Mouse (Mus musculus) ES-E14 (cell line): ENCODE data around the gene Actl6b. TPM values are rescaled to one million over a fixed set of nuclear protein-coding genes. Genes with fewer than 3 reads are reported as not detected.
A peak's percentile ranks its signal among the peaks of the same experiment; 100 is the strongest.

Experiments used
- DNase-seq: peaks from one replicate; pipeline ENCODE4 v3.0.0-alpha.2; 2013; ENCODE audit warnings: low read depth, low spot score
- H3K27ac ChIP-seq: 2 replicates; pipeline ENCODE4 v1.5.1; 2012; ENCODE audit warnings: low read depth, mild to moderate bottlenecking, low read length, moderate library complexity, mixed read lengths; ENCODE audit not compliant: poor library complexity, insufficient read depth, severe bottlenecking
- H3K36me3 ChIP-seq: 2 replicates; pipeline ENCODE4 v1.6.1; 2012; ENCODE audit warnings: mild to moderate bottlenecking, low read length, moderate library complexity, mixed read lengths; ENCODE audit not compliant: control insufficient read depth, poor library complexity, insufficient read depth, severe bottlenecking
- H3K4me1 ChIP-seq, 2 experiments: fragments of 150-350 bp in 1 of 2; sonication (generic) in 1 of 2; 2 replicates each; pipeline ENCODE4 v1.6.1; 2012; ENCODE audit warnings: low read length in 2 of 2, mild to moderate bottlenecking in 1 of 2, mixed read lengths in 1 of 2; ENCODE audit not compliant: control insufficient read depth in 2 of 2, insufficient read depth in 2 of 2, poor library complexity in 1 of 2
- H3K4me3 ChIP-seq, 2 experiments: fragments of 150-350 bp in 1 of 2; sonication (generic) in 1 of 2; 2 replicates each; pipeline ENCODE4 v1.5.1; 2012; ENCODE audit warnings: low read length in 2 of 2, low read depth in 1 of 2, mild to moderate bottlenecking in 1 of 2, mixed read lengths in 1 of 2; ENCODE audit not compliant: insufficient read depth in 1 of 2, poor library complexity in 1 of 2, severe bottlenecking in 1 of 2
- H3K9ac ChIP-seq: 2 replicates; pipeline ENCODE4 v1.6.1; 2012; ENCODE audit warnings: low read depth, mild to moderate bottlenecking, low read length, mixed read lengths; ENCODE audit not compliant: poor library complexity, insufficient read depth, severe bottlenecking
- H3K9me3 ChIP-seq: fragments of 150-350 bp; sonication (generic); 2 replicates; pipeline ENCODE4 v1.6.1; 2012; ENCODE audit warnings: low read depth, mild to moderate bottlenecking, low read length; ENCODE audit not compliant: control insufficient read depth, insufficient read depth
- CHD2 ChIP-seq: IDR thresholded peaks from 2 replicates; pipeline ENCODE4 v1.6.1; 2014; ENCODE audit warnings: mild to moderate bottlenecking, low read depth, low read length, inconsistent platforms
- HCFC1 ChIP-seq: IDR thresholded peaks from 2 replicates; pipeline ENCODE4 v1.6.1; 2012; ENCODE audit warnings: low read length, inconsistent platforms, borderline replicate concordance; ENCODE audit not compliant: insufficient read depth
- MAFK ChIP-seq: IDR thresholded peaks from 2 replicates; pipeline ENCODE4 v1.6.1; 2014; ENCODE audit warnings: mild to moderate bottlenecking, low read depth, low read length, inconsistent platforms; ENCODE audit not compliant: insufficient read depth
- ZC3H11A ChIP-seq: IDR thresholded peaks from 2 replicates; pipeline ENCODE4 v1.6.1; 2012; ENCODE audit warnings: low read depth, mild to moderate bottlenecking, inconsistent platforms, low read length, borderline replicate concordance
- ZNF384 ChIP-seq: IDR thresholded peaks from 2 replicates; pipeline ENCODE4 v1.6.1; 2012; ENCODE audit warnings: low read depth, low read length, inconsistent platforms
- in situ Hi-C, 2 experiments: fragments of 600-800 bp; cut with MboI; formaldehyde crosslinking; loops; one replicate each; pipeline ENCODE4 v1.15.1; 2025; ENCODE audit warnings: low sequenced_read_pairs in 2 of 2, inconsistent platforms in 1 of 2; ENCODE audit not compliant: unreplicated experiment in 2 of 2
- total RNA-seq: library from RNA; depleted of rRNA; stranded (reverse); fragments of 300-350 nt; gene quantifications from 2 replicates; pipeline ENCODE4 v1.2.3, GENCODE M21; 2012

The Actl6b gene
- total RNA-seq, 1 experiment = not detected

GRCm38 (mm10) chr5:137562965-137563364 is 9.6 kb downstream of the Actl6b start:
- no peak overlapping the region for H3K4me3 ChIP-seq
- in situ Hi-C loops = no loop called here
- H3K9ac ChIP-seq = no peak overlapping the region
- no peak overlapping the region for H3K27ac ChIP-seq
- no peaks in the 10 kb centered on the region for H3K9me3 ChIP-seq
- no peaks in the 10 kb centered on the region for H3K36me3 ChIP-seq
- peaks cover 2 to 5% of the 10 kb centered on the region in 2 experiments; a peak in 1 of 4 replicates for H3K4me1 ChIP-seq
- TF ChIP-seq MAFK (no peak), CHD2 (no peak), ZNF384 (no peak), ZC3H11A (no peak), HCFC1 (no peak)
- DNase-seq = no peak

DNA sequence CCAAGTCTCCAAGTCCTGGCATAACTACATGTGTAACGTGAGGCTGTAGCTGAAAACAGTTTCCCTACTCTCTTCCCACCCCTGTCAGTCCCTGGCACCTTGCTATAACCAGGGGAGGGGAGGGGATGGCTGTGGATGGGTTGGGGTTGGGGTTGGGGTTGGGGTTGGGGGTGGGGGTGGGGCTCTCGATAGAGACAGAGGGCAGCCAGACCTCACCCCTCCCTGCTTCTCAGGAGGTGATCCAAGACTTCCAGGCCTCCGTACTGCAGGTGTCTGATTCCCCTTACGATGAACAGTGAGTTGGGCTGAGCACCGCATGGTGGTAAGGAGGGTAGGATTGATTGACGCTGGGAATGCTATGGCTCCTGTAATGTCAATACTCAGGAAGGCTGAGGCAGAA is 12.4 kb downstream of the Actl6b start:
- Histone ChIP-seq H3K9ac (no peak overlapping the region), H3K9me3 (no peaks in the 10 kb centered on the region), H3K27ac (no peak overlapping the region), H3K4me1 (peaks cover 2 to 20% of the 10 kb centered on the region in 2 experiments; a peak in 2 of 4 replicates), H3K36me3 (no peaks in the 10 kb centered on the region), H3K4me3 (no peak overlapping the region)
- TF ChIP-seq ZC3H11A = no peak
- no peak for TF ChIP-seq MAFK
- no peak for TF ChIP-seq ZNF384
- TF ChIP-seq HCFC1 = no peak
- TF ChIP-seq CHD2 = no peak
- in situ Hi-C loops = no loop called here
- no peak for DNase-seq

GRCm38 (mm10) chr5:137566416-137566815 is 13.1 kb downstream of the Actl6b start:
- no peak overlapping the region for H3K4me3 ChIP-seq
- peaks cover 2 to 20% of the 10 kb centered on the region in 2 experiments; a peak in 2 of 4 replicates for H3K4me1 ChIP-seq
- H3K9me3 ChIP-seq = no peaks in the 10 kb centered on the region
- no peak for DNase-seq
- no peak for TF ChIP-seq CHD2
- no peak for TF ChIP-seq MAFK
- TF ChIP-seq ZNF384 = no peak
- no peak for TF ChIP-seq HCFC1
- no peak for TF ChIP-seq ZC3H11A
- no peak overlapping the region for H3K27ac ChIP-seq
- no peaks in the 10 kb centered on the region for H3K36me3 ChIP-seq
- in situ Hi-C loops = no loop called here
- H3K9ac ChIP-seq = no peak overlapping the region

- H3K4me1 ChIP-seq = peaks cover 0 to 17% of the 10 kb centered on the region in 2 experiments; a peak in 2 of 4 replicates
- no peak overlapping the region for H3K27ac ChIP-seq
- DNase-seq = no peak
- no peak overlapping the region for H3K9ac ChIP-seq
- no peaks in the 10 kb centered on the region for H3K9me3 ChIP-seq
- TF ChIP-seq CHD2 = no peak
- no peak for TF ChIP-seq ZC3H11A
- no peak for TF ChIP-seq HCFC1
- no peak for TF ChIP-seq MAFK
- no peak for TF ChIP-seq ZNF384
- in situ Hi-C loops = no loop called here
- H3K36me3 ChIP-seq = no peaks in the 10 kb centered on the region
- H3K4me3 ChIP-seq = no peak overlapping the region
Observed at GRCm38 (mm10) chr5:137568223-137568798, 15.0 kb downstream of the Actl6b start.

DNA sequence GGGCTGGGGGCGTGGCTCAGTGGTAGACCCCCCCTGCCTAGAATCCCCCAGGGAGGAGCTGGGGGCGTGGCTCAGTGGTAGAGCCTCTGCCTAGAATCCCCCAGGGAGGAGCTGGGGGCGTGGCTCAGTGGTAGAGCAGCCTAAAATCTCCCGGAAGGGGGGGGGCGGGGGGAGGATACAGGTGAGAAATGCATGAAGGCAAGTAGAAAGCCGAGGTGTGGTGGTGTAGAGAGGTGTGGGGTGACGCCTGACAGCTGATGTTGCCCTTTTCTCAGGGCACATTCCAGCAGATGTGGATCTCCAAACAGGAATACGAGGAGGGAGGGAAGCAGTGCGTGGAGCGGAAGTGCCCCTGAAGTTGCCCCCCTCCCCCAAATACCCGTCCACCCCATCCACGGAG is 15.7 kb downstream of the Actl6b start:
- Histone ChIP-seq H3K4me1 (peaks cover 0 to 17% of the 10 kb centered on the region in 2 experiments; a peak in 2 of 4 replicates), H3K36me3 (no peaks in the 10 kb centered on the region), H3K9me3 (no peaks in the 10 kb centered on the region), H3K9ac (no peak overlapping the region), H3K4me3 (peak overlapping the region in 1 of 2 experiments; percentile 30; a peak in 1 of 4 replicates), H3K27ac (no peak overlapping the region)
- no peak for DNase-seq
- no peak for TF ChIP-seq ZNF384
- TF ChIP-seq HCFC1 = no peak
- TF ChIP-seq MAFK = no peak
- no peak for TF ChIP-seq CHD2
- no peak for TF ChIP-seq ZC3H11A
- in situ Hi-C loops = no loop called here
